Mouse (Mus musculus) forebrain, embryonic 11.5 days (tissue): Measurements from ENCODE around the gene M1ap. TPM values are rescaled to one million over a fixed set of nuclear protein-coding genes. Genes with fewer than 3 reads are reported as not detected.

ENCODE experiments used
- ATAC-seq: fragments of 200-750 bp; cut with Nextera tagmentation; replicated peaks from 2 replicates; pipeline ENCODE4 v1.8.0; 2017; ENCODE audit warnings: moderate TSS enrichment; ENCODE audit not compliant: low FRiP score
- DNase-seq: peaks from one replicate; pipeline ENCODE4 v3.0.0-alpha.2; 2017; ENCODE audit warnings: low spot score
- H3K27ac ChIP-seq: fragments of 300-500 bp; sonication (generic); 2 replicates; pipeline ENCODE4 v1.5.1; 2014; ENCODE audit warnings: low read depth, low read length
- H3K27me3 ChIP-seq: fragments of 300-500 bp; sonication (generic); 2 replicates; pipeline ENCODE4 v1.6.1; 2014; ENCODE audit warnings: mild to moderate bottlenecking, low read length, mixed read lengths; ENCODE audit not compliant: control insufficient read depth, insufficient read depth
- H3K36me3 ChIP-seq: fragments of 300-500 bp; sonication (generic); 2 replicates; pipeline ENCODE4 v1.6.1; 2014; ENCODE audit warnings: mild to moderate bottlenecking, low read length, moderate library complexity, mixed read lengths; ENCODE audit not compliant: control insufficient read depth, insufficient read depth
- H3K4me1 ChIP-seq: fragments of 300-500 bp; sonication (generic); replicated peaks from 2 replicates; pipeline ENCODE4 v1.6.1; 2014; ENCODE audit warnings: low read length, mixed read lengths; ENCODE audit not compliant: control insufficient read depth, insufficient read depth
- H3K4me2 ChIP-seq: fragments of 300-500 bp; sonication (generic); 2 replicates; pipeline ENCODE4 v1.6.1; 2014; ENCODE audit warnings: low read depth, mild to moderate bottlenecking, low read length, moderate library complexity, mixed read lengths; ENCODE audit not compliant: severe bottlenecking
- H3K4me3 ChIP-seq: fragments of 300-500 bp; sonication (generic); 2 replicates; pipeline ENCODE4 v1.5.1; 2014; ENCODE audit warnings: low read depth, low read length
- H3K9ac ChIP-seq: fragments of 300-500 bp; sonication (generic); 2 replicates; pipeline ENCODE4 v1.6.1; 2014; ENCODE audit warnings: low read length
- H3K9me3 ChIP-seq: fragments of 300-500 bp; sonication (generic); 2 replicates; pipeline ENCODE4 v1.6.1; 2016; ENCODE audit warnings: low read length, mixed read lengths; ENCODE audit not compliant: control insufficient read depth
- WGBS: fragments of 180-500 bp; shearing (Covaris S2); extraction: QIAGEN DNeasy Blood & Tissue Kit; methylation state at CpG from one replicate; pipeline ENCODE4 v1.1.7; 2014; 5-methylcytosine and 5-hydroxymethylcytosine counted together
- polyA plus RNA-seq: library from polyadenylated mRNA; unstranded; fragments of >200 nt; fragmentation: Nextera tagmentation; extraction: Ambion mirVana; gene quantifications from 2 replicates; pipeline ENCODE4 v1.2.1, GENCODE M21; 2014

Gene M1ap
- polyA plus RNA-seq, 1 experiment from 2014 or later, result 0.39 TPM

DNA sequence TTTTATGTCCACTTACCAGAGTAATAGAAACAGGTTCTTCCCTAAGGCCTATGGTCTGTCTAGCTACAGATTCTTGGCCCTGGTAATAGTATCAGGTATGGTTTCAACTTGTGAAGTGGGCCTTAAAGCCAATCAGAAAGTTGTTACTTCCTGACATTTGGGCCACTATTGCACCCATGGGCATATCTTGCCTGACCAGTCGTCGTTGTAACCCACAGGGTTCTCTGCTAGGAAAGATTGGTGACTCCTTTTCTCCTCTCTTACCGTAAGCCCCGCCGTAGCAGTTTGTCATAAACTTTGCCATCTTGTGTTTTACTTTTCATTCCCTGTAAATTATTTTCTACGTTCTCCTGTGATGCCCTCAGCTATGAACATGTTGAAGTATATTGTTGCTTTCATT, 73.4 kb downstream of the M1ap start:
- no peaks in the 10 kb centered on the region for H3K4me1 ChIP-seq
- H3K4me2 ChIP-seq, result no peak overlapping the region
- H3K9me3 ChIP-seq, result no peaks in the 10 kb centered on the region
- ATAC-seq, result no peak
- no peaks in the 10 kb centered on the region for H3K27me3 ChIP-seq
- no peaks in the 10 kb centered on the region for H3K36me3 ChIP-seq
- WGBS, result 92% methylated on average over 6 of the region's 6 CpGs
- H3K27ac ChIP-seq, result no peak overlapping the region
- H3K4me3 ChIP-seq, result no peak overlapping the region
- no peak overlapping the region for H3K9ac ChIP-seq
- DNase-seq, result no peak

DNA sequence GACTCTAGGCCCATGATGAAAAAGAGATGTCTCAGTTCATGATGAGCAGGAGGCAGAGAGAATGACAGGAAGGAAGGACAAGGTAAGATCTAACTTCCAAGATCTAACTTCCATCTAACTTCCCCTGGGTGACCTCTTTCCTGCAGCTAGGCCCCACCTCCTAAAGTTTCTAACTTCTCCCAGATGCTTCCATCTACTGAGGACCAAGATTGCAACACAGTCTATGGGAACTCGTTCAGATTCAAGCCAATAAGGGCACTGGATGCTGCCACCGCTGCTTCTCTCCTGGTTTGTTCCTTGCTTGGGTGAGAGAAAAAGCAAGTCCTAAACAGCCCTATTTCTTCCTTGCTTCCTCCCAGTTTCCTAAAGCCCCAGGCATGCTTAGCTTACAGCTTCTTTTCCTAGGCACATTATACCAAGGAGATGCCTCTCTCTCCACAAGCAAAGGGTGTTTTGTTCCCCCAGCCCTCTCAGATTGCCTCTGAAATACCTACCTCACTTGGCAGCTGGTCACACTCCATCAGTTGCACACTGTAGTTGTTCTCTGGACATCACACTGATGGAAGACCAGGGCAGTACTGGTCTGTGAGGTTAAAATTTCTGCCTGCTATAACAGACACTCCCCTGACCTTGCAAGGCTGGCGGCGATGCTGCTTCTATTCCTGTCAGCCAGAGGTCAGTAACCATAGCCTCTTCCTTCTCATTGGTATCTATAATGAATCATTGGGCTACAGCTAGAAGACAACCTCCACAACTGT, 74.3 kb downstream of the M1ap start:
- ATAC-seq, result no peak

DNA sequence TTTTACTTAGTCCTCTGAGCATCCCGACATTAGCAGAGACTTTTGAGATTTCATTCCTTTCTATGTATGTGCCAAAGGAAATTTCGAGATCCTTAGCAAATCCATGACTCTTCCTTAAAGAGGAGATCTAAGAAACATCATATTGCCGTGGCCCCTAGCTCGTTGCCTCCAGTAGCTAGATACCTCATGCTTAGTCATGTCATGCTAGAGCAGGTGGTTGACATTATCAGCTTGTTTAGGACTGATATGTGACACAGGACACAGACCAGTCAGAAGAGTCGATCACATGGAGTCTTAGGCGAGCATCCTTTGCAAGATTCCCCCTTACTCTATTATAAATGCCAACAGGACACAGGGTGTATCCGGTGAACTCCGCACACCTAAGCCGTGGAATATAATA, 76.3 kb downstream of the M1ap start:
- Histone ChIP-seq H3K4me1 (no peaks in the 10 kb centered on the region), H3K27me3 (no peaks in the 10 kb centered on the region), H3K4me2 (no peak overlapping the region), H3K27ac (no peak overlapping the region), H3K36me3 (no peaks in the 10 kb centered on the region), H3K9ac (no peak overlapping the region), H3K9me3 (no peaks in the 10 kb centered on the region), H3K4me3 (no peak overlapping the region)
- WGBS, result 90% methylated on average over 9 of the region's 9 CpGs
- ATAC-seq (no peak), DNase-seq (no peak)

More for the DNA sequence above, 74.3 kb downstream of the M1ap start:
- H3K4me2 ChIP-seq, result no peak overlapping the region
- no peak overlapping the region for H3K9ac ChIP-seq
- no peaks in the 10 kb centered on the region for H3K9me3 ChIP-seq
- H3K4me1 ChIP-seq, result no peaks in the 10 kb centered on the region
- no peaks in the 10 kb centered on the region for H3K27me3 ChIP-seq
- WGBS, result 83% methylated on average over 4 of the region's 4 CpGs
- H3K4me3 ChIP-seq, result no peak overlapping the region
- H3K36me3 ChIP-seq, result no peaks in the 10 kb centered on the region
- no peak for DNase-seq
- no peak overlapping the region for H3K27ac ChIP-seq

DNA sequence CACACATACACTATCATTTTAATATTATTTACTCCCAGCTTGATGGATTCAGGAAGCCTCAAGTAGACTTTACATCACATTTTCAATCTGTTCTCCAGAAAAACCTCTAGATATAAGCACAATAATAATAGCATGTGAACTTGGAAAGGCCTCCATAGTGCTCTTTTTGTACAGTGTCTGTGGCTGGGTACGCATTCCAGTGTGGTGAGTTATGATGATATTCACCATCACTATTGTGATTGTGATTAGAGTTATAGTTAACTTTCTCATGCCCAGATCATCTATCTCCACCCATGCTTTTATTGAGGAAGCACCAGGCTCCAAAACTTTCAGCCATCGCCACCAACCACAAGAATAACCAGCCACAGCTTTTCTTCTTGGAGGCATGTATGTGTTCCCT, 77.1 kb downstream of the M1ap start:
- DNase-seq (no peak), ATAC-seq (no peak)
- no peak overlapping the region for H3K4me3 ChIP-seq
- no peak overlapping the region for H3K27ac ChIP-seq
- 99% methylated on average over 2 of the region's 2 CpGs for WGBS
- H3K27me3 ChIP-seq, result no peaks in the 10 kb centered on the region
- no peak overlapping the region for H3K9ac ChIP-seq
- no peaks in the 10 kb centered on the region for H3K4me1 ChIP-seq
- H3K4me2 ChIP-seq, result no peak overlapping the region
- H3K9me3 ChIP-seq, result no peaks in the 10 kb centered on the region
- H3K36me3 ChIP-seq, result no peaks in the 10 kb centered on the region

DNA sequence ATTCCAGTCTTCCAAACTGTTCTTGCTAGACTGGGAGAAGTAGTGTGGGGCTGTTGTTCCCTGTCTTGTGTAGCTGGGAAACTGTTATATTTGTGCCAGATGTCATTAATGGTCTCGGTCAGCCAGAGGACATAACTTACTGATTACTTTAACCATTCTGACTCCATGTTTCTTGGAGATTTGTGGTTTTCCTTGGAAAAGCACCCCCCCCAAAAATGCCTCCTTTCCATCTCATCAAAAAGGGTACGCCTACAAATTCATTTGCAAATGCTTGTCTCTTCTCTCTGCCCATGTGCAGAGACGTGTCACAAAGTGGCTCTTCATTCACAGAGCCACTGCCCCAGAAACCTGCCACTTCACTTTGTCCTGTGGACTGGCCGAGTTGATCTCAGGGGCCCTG, 77.7 kb downstream of the M1ap start:
- Histone ChIP-seq H3K4me2 (no peak overlapping the region), H3K4me1 (no peaks in the 10 kb centered on the region), H3K4me3 (no peak overlapping the region), H3K27ac (no peak overlapping the region), H3K9me3 (no peaks in the 10 kb centered on the region), H3K27me3 (no peaks in the 10 kb centered on the region), H3K9ac (no peak overlapping the region), H3K36me3 (no peaks in the 10 kb centered on the region)
- 80% methylated on average over 4 of the region's 4 CpGs for WGBS
- ATAC-seq, result no peak
- DNase-seq, result no peak

DNA sequence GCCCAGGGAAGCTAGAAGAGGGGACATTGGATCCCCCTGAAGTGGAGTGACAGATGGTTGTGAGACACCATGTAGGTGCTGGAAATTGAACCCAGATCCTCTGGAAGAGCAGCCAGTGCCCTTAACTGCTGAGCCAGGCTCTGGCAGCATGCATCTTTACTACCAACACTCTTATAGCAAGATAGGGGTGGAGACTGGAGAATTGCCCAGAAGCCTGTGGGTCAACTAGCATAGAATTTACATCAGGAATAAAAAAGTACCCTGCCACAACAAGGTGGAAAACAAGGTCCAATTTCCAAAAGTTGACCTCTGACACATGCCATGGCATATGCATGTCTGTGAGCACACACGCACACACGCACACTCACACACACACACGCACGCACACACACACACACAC, 78.5 kb downstream of the M1ap start:
- Histone ChIP-seq H3K4me2 (no peak overlapping the region), H3K27ac (no peak overlapping the region), H3K9ac (no peak overlapping the region), H3K27me3 (0 out of 2 replicates have a peak, but pooled peaks cover 3% of the 10 kb centered on the region), H3K4me1 (no peaks in the 10 kb centered on the region), H3K9me3 (no peaks in the 10 kb centered on the region), H3K36me3 (no peaks in the 10 kb centered on the region), H3K4me3 (no peak overlapping the region)
- no peak for ATAC-seq
- 97% methylated on average over 4 of the region's 4 CpGs for WGBS
- DNase-seq, result no peak

DNA sequence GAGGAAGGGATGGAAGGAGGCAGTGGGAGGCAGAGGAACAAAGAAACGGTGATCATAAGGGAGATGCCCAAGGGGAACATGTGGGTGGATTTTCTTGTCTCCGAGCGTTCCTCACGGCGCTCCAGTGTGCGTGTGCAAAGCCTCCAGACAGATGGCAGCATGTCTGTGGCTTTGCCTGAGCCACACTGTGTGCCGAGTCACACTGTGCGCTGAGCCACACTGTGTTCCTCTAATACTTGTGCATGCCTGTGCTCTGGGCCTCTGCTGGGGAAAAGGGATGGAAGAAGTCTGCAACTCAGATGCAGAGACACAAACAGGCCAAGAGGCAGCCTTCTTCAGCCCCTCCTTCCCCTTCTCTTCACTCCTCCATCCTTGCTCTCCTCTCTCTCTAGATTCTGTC, 80.6 kb downstream of the M1ap start:
- DNase-seq, result no peak
- Histone ChIP-seq H3K36me3 (no peaks in the 10 kb centered on the region), H3K9ac (no peak overlapping the region), H3K9me3 (no peaks in the 10 kb centered on the region), H3K4me1 (peaks cover 2% of the 10 kb centered on the region), H3K27ac (no peak overlapping the region), H3K27me3 (peaks cover 17% of the 10 kb centered on the region), H3K4me3 (no peak overlapping the region), H3K4me2 (no peak overlapping the region)
- no peak for ATAC-seq
- 73% methylated on average over 8 of the region's 8 CpGs for WGBS

DNA sequence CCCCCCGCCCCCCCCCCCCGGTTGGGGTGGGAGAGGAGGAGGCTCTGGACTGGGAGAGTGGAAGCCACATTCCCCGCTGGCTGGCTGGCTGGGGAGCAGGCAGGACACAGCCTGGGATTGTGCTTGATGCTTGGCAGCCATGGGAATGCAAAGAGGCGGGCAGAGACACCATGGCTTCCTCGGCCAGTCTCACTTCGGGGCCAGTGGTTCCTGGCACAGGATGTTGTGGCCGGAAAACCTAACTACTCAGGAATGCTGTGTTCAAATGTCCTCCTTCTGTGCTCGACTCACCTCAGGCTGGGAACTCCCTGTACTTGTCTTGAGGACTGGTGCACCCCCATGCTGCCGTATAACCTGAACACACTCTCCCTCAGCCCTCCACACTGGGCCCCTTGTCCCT, 81.0 kb downstream of the M1ap start:
- H3K9me3 ChIP-seq, result no peaks in the 10 kb centered on the region
- WGBS, result 54% methylated on average over 7 of the region's 9 CpGs
- DNase-seq (no peak), ATAC-seq (no peak)
- peaks cover 19% of the 10 kb centered on the region for H3K27me3 ChIP-seq
- no peak overlapping the region for H3K9ac ChIP-seq
- H3K27ac ChIP-seq, result no peak overlapping the region
- no peaks in the 10 kb centered on the region for H3K36me3 ChIP-seq
- H3K4me3 ChIP-seq, result no peak overlapping the region
- H3K4me2 ChIP-seq, result no peak overlapping the region
- peaks cover 4% of the 10 kb centered on the region for H3K4me1 ChIP-seq

DNA sequence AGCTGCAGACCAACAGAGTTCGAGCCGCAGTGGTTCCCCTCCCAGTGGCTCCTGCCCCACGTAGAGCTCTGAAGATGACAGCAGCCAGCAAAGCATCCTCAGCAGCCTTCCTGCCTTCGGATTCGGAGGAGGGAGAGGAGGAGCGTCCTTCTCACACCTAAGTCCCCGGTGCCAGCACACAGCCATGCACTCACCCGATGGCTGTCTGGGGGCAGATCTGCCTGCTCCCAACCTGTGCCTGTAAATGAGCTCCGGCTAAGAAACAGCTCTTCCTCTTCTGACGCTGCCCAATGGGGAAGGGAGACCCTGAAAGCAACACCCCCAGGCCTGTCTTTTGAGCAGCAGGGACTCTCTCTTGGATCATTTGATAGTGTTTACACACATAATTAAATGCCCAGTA, 83.1 kb downstream of the M1ap start:
- Histone ChIP-seq H3K9me3 (no peaks in the 10 kb centered on the region), H3K4me3 (no peak overlapping the region), H3K27ac (no peak overlapping the region), H3K9ac (no peak overlapping the region), H3K4me1 (peaks cover 7% of the 10 kb centered on the region), H3K36me3 (no peaks in the 10 kb centered on the region), H3K27me3 (peaks cover 19% of the 10 kb centered on the region), H3K4me2 (no peak overlapping the region)
- 13% methylated on average over 10 of the region's 10 CpGs for WGBS
- peak; percentile 43 for DNase-seq
- no peak for ATAC-seq
